25 mouse cellular contexts compared by ENCODE assay signal in the genomic region with DNA sequence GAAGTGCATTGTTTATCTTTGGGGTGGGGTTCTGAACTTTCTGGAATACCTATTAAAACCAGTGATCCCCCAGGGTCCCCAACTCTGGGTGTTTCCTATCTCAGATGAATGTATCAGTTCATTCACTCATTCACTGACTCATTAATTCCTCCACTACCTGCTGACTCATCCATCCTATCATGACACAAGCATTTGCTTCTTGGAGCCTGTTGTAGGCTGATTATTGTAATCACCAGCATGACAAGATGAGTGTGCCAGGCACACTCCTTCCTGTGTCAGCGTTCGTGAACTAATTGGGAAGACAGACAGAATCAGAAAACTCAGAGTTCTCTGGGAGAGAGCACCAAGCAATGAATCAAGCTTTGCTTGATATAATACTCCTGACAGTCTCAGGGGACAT. TPM values are rescaled to one million over a fixed set of nuclear protein-coding genes. Genes with fewer than 3 reads are reported as not detected.
A peak's percentile ranks its signal among the peaks of the same experiment; 100 is the strongest.
DNase-seq lines count a peak whose midpoint lies in the region; ATAC-seq and TF ChIP-seq lines count a peak whose summit lies in the region.
"Had no signal": no experiment of that assay in that cellular context is flagged by ENCODE, and none has a peak within 500 bp of the region (broad histone marks: within the 10 kb centered on the region; RNA-seq: fewer than 3 reads in every experiment).

No protein-coding gene starts in this region.

- peak; percentile 63 for ATAC-seq in Patski
- ATAC-seq: CD4-positive, CD25-positive, alpha-beta regulatory T cell, adult 4 months; forebrain, embryonic 14.5 days; forebrain, embryonic 16.5 days had no signal

- DNase-seq in 416B (ENCODE audit: low read depth) (peak; percentile 9), Patski (ENCODE audit: low read depth, low spot score) (peak; percentile 13)
- peak; percentile 17 for DNase-seq in Muller cell, postnatal 12 days (ENCODE audit: inconsistent ontology term)
- no peak for DNase-seq in right cerebral cortex, adult 18-20 months
- DNase-seq in lung, postnatal 10 days: no peak
- no peak for DNase-seq in lung, postnatal 4 days
- DNase-seq: adrenal gland, adult 2 months; adrenal gland, postnatal 10 days; adrenal gland, postnatal 25 days; cerebellum, adult 11 months; cerebellum, adult 18-20 months; cerebellum, adult 8-10 months; cerebellum, adult 9-11 months; cerebellum, postnatal 14 days; cerebellum, postnatal 36 days; embryo, embryonic 11 days had no signal

- POLR2A ChIA-PET in Patski (lab: Charles Lee): no interaction called here

- CTCF ChIA-PET in Patski (lab: Charles Lee): no interaction called here

- no peak for TF ChIP-seq CTCF in Patski (IDR thresholded peaks at IDR 0.05)

- in situ Hi-C loops in Patski (cut with MboI; ENCODE audit: low pct_unique_long_range_greater_than_20kb): no loop called here

- H3K27me3 ChIP-seq in Patski: no peaks in the 10 kb centered on the region
- H3K27me3 ChIP-seq: embryonic facial prominence, embryonic 13.5 days; embryonic facial prominence, embryonic 15.5 days; forebrain, embryonic 12.5 days had no signal

RNA-seq across cellular contexts. Expression of gene Col6a5, which starts 36.8 kb away (rescaled TPM):
- not detected for polyA plus RNA-seq in Patski (2021)
- polyA plus RNA-seq: erythroblast, embryonic 14.5 days; forebrain, embryonic 10.5 days; G1E had no signal

Comparison
In these comparisons a context has a peak if more than half of its experiments do, and no peak if none do; other contexts are left out.
1. DNase-seq: peak in 416B (single experiment), Muller cell, postnatal 12 days (single experiment) and Patski (single experiment); none in right cerebral cortex, adult 18-20 months (single experiment), lung, postnatal 10 days (single experiment) and lung, postnatal 4 days (0 of 2).